Mouse (Mus musculus) cortical plate, adult 2 months (tissue): ENCODE measurements around the gene Mef2b. TPM values are rescaled to one million over a fixed set of nuclear protein-coding genes. Genes with fewer than 3 reads are reported as not detected.
A peak's percentile ranks its signal among the peaks of the same experiment; 100 is the strongest.
"Not testable (repeated sequence)": the region's sequence is repeated elsewhere in the genome, so short reads cannot be mapped to it uniquely, and the experiment has no call there.

Experiments
- H3K27ac ChIP-seq: fragments of 200-500 bp; 2 replicates; pipeline ENCODE4 v1.5.1; 2012; ENCODE audit warnings: low read length, control low read depth, inconsistent platforms; ENCODE audit not compliant: insufficient read depth
- H3K4me1 ChIP-seq: fragments of 200-500 bp; 2 replicates; pipeline ENCODE4 v1.6.1; 2011; ENCODE audit warnings: low read length; ENCODE audit not compliant: control insufficient read depth, insufficient read depth
- H3K4me3 ChIP-seq: fragments of 200-500 bp; 2 replicates; pipeline ENCODE4 v1.5.1; 2011; ENCODE audit warnings: mild to moderate bottlenecking, low read length, control low read depth; ENCODE audit not compliant: insufficient read depth
- CTCF ChIP-seq: fragments of 200-500 bp; IDR thresholded peaks from 2 replicates; pipeline ENCODE4 v1.5.1; 2011; ENCODE audit warnings: mild to moderate bottlenecking, control low read depth, low read length; ENCODE audit not compliant: insufficient read depth; ENCODE audit errors: extremely low read depth
- POLR2A ChIP-seq: fragments of 200-500 bp; IDR thresholded peaks from 2 replicates; pipeline ENCODE4 v1.6.1; 2011; ENCODE audit warnings: mild to moderate bottlenecking, low read length, control low read depth; ENCODE audit not compliant: insufficient read depth; ENCODE audit errors: extremely low read depth
- polyA plus RNA-seq: library from polyadenylated mRNA; depleted of rRNA; stranded (reverse); fragments of >200 nt; gene quantifications from 2 replicates; pipeline ENCODE4 v1.2.3, GENCODE M21; 2012; rRNA removed

Mef2b gene
- polyA plus RNA-seq, 1 experiment, result 0.17 TPM

DNA sequence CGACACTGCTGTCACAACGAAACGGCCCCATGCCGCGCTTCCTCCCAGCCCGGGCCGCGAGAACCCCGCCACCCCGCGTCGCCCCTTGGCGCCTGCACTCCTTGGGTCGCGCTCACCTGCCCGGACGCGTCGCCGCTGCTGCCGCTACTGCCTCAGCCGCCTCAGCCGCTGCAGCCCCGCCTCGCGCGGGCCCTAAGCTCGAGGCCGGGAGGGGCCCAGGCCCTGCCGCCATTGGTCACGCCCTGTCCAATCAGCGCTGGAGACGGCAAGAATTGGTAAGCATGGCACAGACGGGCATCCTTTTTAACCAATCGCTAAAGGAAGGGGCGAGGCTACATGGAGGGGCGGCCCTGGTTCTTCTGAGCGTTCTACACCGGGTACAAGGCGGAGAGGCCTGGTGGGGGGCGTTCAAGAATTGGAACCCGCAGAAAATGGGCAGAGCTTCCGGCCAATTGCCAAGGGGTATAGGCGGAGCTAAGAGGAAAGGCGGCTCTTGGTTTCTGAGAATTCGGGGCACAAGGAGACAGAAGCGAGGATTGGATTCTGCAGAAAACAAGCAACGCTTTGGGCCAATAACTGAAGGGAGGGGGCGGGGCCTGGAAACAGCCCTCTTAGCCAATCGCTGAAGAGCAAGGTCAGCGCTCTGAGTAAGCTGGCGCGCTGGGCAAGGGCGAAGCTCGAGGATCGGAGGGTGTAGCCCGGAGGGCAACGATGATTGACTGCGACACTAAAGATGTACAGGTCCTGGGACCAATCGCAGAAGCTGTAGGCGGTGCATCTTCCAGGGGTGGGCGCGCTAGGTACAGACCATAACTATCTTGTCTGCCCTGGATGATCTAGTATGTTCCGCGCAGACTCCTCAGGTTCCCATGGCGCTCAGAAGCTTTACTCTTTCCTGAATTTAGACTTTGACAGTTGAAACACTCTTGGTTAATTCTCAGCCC is 72.9 kb downstream of the Mef2b start, which contains the start of gene Slc25a42:
TSS of gene Slc25a42 (minus strand) at position 194 of the 944 bp plus-strand sequence.
- H3K27ac ChIP-seq, result peak within 1 kb of the TSS; percentile 53
- TF ChIP-seq POLR2A (peak; percentile 90), CTCF (no peak)
- H3K4me3 ChIP-seq, result peak within 1 kb of the TSS; percentile 95

DNA sequence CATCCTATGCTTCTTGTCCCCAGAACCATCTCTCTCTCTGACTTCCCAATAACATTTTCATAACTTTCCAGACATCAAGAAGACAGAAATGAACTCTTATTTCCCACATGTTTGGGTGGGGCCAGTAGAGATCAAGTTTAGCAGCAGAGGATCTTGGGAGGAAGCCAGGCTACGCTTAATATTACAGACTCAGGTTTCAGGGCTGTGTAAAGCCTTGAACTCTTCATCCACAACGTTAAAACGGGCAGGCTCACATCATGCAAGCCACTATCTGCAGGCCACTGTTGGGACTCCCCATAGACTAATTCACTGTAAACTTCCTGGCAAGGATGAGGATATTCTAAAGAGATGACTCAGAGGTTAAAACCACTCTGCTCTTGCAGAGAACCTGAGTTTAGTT is 74.9 kb downstream of the Mef2b start:
- Histone ChIP-seq H3K4me3 (no peak overlapping the region), H3K27ac (no peak overlapping the region), H3K4me1 (peaks cover 4% of the 10 kb centered on the region; the same call in 1 of the 2 replicates)
- TF ChIP-seq CTCF, result no peak
- TF ChIP-seq POLR2A, result no peak

More for the DNA sequence above, 72.9 kb downstream of the Mef2b start, which contains the start of gene Slc25a42:
- peaks cover 4% of the 10 kb centered on the region; the same call in 1 of the 2 replicates for H3K4me1 ChIP-seq

DNA sequence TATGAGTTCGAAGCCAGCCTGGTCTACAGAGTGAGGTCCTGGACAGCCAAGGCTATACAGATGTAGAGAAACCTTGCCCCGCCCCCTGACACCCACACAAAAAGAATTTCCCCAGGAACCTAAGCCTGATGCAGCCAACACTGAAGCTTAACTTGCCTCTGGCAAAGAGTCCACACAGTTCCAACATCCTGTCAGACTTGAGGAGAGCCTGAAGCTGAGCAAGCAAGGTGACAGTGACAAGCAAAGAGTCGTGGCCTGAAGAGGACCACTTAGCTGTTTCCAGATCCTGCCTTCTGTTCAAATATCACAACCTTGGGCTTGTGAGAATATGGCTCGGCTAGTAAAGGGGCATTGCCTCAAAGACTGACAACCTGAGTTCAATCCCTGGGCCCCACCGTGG is 75.6 kb downstream of the Mef2b start:
- peaks cover 2% of the 10 kb centered on the region; the same call in 1 of the 2 replicates for H3K4me1 ChIP-seq
- no peak for TF ChIP-seq POLR2A
- TF ChIP-seq CTCF, result no peak
- H3K27ac ChIP-seq, result no peak overlapping the region
- H3K4me3 ChIP-seq, result no peak overlapping the region

DNA sequence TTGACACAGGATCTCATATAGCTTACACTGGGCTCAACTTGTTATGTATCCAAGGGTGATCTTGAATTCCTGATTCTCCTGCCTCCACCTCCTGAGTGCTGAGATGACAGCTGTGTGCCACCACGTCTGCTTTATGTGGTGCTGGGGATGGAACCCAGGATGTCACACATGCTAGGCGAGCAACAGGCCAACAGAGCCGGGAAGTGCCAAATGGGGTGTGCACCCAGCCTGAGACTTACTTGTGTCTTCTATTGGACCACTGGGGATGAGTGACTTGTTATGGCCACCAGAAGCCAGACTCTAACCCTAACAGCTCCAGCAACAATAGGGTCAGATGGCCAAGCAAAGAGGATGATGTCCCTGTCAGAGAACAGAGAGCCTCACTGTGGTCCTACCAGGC is 76.7 kb downstream of the Mef2b start:
- not testable (repeated sequence) for H3K4me3 ChIP-seq, H3K4me1 ChIP-seq, H3K27ac ChIP-seq

DNA sequence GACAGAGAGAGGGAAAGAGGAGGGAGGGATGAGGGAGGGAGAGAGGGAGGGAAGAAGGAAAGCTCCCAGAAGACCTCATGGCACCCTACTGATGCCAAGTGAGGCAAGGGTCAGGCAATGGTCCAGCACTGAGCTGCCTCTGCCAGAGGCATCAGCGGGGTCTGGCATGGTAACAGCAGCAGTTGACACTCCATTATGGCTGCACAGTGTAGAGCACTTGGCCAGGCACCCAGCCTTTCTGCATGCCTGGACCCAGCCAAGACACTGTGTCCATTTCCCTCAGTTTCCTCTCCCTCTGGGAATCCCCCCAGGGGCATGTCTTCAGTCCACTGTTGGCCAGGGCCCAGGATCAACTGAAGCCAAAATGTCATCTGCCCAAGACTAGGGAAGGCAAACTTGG is 77.1 kb downstream of the Mef2b start:
- TF ChIP-seq CTCF, result no peak
- no peak for TF ChIP-seq POLR2A
- no peak overlapping the region for H3K27ac ChIP-seq
- no peaks in the 10 kb centered on the region for H3K4me1 ChIP-seq
- no peak overlapping the region for H3K4me3 ChIP-seq

Other genes starting within 250 kb of the Mef2b start
- 0.29 and 0.40 TPM in 2 replicates for gene Tssk6, start 237.5 kb upstream of the Mef2b start, polyA plus RNA-seq
- 182 and 184 TPM in 2 replicates for gene Ndufa13, start 237.2 kb upstream of the Mef2b start, polyA plus RNA-seq
- 34.2 and 35.7 TPM in 2 replicates for gene Yjefn3, start 237.0 kb upstream of the Mef2b start, polyA plus RNA-seq
- gene Gatad2a, start 143.3 kb upstream of the Mef2b start, polyA plus RNA-seq, result 21.1 and 24.3 TPM in 2 replicates
- 80.5 and 86.1 TPM in 2 replicates for gene Mau2, start 97.0 kb upstream of the Mef2b start, polyA plus RNA-seq
- gene Sugp1, start 96.9 kb upstream of the Mef2b start, polyA plus RNA-seq, result 34.5 and 37.4 TPM in 2 replicates
- gene Tm6sf2, start 66.8 kb upstream of the Mef2b start, polyA plus RNA-seq, result 4.8 and 6.4 TPM in 2 replicates
- gene Hapln4, start 56.3 kb upstream of the Mef2b start, polyA plus RNA-seq, result 65.4 and 69.9 TPM in 2 replicates
- gene Ncan, start 18.8 kb upstream of the Mef2b start, polyA plus RNA-seq, result 79.0 and 82.5 TPM in 2 replicates
- 22.5 and 25.2 TPM in 2 replicates for gene Nr2c2ap, start 8.4 kb upstream of the Mef2b start, polyA plus RNA-seq
- gene Rfxank, start 557 bp upstream of the Mef2b start, polyA plus RNA-seq, result 18.0 and 18.5 TPM in 2 replicates
- gene Borcs8, start 212 bp upstream of the Mef2b start, polyA plus RNA-seq, result 107 and 108 TPM in 2 replicates
- 55.9 and 74.3 TPM in 2 replicates for gene Tmem161a, start 32.6 kb downstream of the Mef2b start, polyA plus RNA-seq
- gene Slc25a42, start 72.6 kb downstream of the Mef2b start, polyA plus RNA-seq, result 55.9 and 56.8 TPM in 2 replicates
- gene Sugp2, start 94.5 kb downstream of the Mef2b start, polyA plus RNA-seq, result 105 and 121 TPM in 2 replicates
- gene Armc6, start 94.8 kb downstream of the Mef2b start, polyA plus RNA-seq, result 55.9 and 58.0 TPM in 2 replicates
- gene Homer3, start 143.1 kb downstream of the Mef2b start, polyA plus RNA-seq, result 11.6 and 22.6 TPM in 2 replicates
- 48.4 and 52.2 TPM in 2 replicates for gene Ddx49, start 162.8 kb downstream of the Mef2b start, polyA plus RNA-seq
- gene Cope, start 162.8 kb downstream of the Mef2b start, polyA plus RNA-seq, result 232 and 238 TPM in 2 replicates
- 79.8 and 84.8 TPM in 2 replicates for gene Cers1, start 176.1 kb downstream of the Mef2b start, polyA plus RNA-seq
- gene Gdf1, start 190.1 kb downstream of the Mef2b start, polyA plus RNA-seq, result 41.4 and 42.7 TPM in 2 replicates
- 23.8 TPM in 2 replicates for gene Upf1, start 213.6 kb downstream of the Mef2b start, polyA plus RNA-seq
- 0.19 and 0.36 TPM in 2 replicates for gene Comp, start 233.8 kb downstream of the Mef2b start, polyA plus RNA-seq